ENCODE assay signal across 10 mouse cellular contexts in genomic region chr9:60166990-60167389, GRCm38 (mm10).
DNase-seq lines count a peak whose midpoint lies in the region; ATAC-seq and TF ChIP-seq lines count a peak whose summit lies in the region.
"Had no signal": no experiment of that assay in that cellular context is flagged by ENCODE, and none has a peak within 500 bp of the region (broad histone marks: within the 10 kb centered on the region; RNA-seq: fewer than 3 reads in every experiment).

No protein-coding gene starts in this region.

- H3K9ac ChIP-seq in lung, embryonic 14.5 days = no peak overlapping the region
- H3K9ac ChIP-seq: neural tube, embryonic 12.5 days had no signal

- no peaks in the 10 kb centered on the region for H3K9me3 ChIP-seq in lung, embryonic 14.5 days (ENCODE audit: low read depth, low read length)
- H3K9me3 ChIP-seq: neural tube, embryonic 12.5 days had no signal

- no peaks in the 10 kb centered on the region for H3K4me1 ChIP-seq in lung, embryonic 14.5 days (ENCODE audit: insufficient read depth)

- 74% methylated on average over 4 of the region's 4 CpGs for WGBS in lung, embryonic 14.5 days

- no peaks in the 10 kb centered on the region for H3K36me3 ChIP-seq in lung, embryonic 14.5 days (ENCODE audit: insufficient read depth)
- H3K36me3 ChIP-seq: neural tube, embryonic 12.5 days had no signal

- H3K27me3 ChIP-seq in lung, embryonic 14.5 days (ENCODE audit: insufficient read depth, low read length) = no peaks in the 10 kb centered on the region
- H3K27me3 ChIP-seq: neural tube, embryonic 12.5 days had no signal

- no peak for ATAC-seq in lung, embryonic 14.5 days (ENCODE audit: insufficient read depth)
- no peak for ATAC-seq in erythroblast, adult 5-6 weeks (replicated peaks; ENCODE audit: low FRiP score, poor library complexity, severe bottlenecking)

- no peak overlapping the region for H3K4me3 ChIP-seq in lung, embryonic 14.5 days (ENCODE audit: low read depth, low read length)
- H3K4me3 ChIP-seq: neural tube, embryonic 12.5 days had no signal

- H3K4me2 ChIP-seq in lung, embryonic 14.5 days = no peak overlapping the region
- H3K4me2 ChIP-seq: neural tube, embryonic 12.5 days had no signal

- peak; percentile 16 for DNase-seq in adrenal gland, postnatal 25 days
- no peak for DNase-seq in adrenal gland, postnatal 4 days (ENCODE audit: low spot score in 2 of 2)
- DNase-seq in lung, embryonic 14.5 days = peak; percentile 39
- DNase-seq in lung, postnatal 36 days = no peak
- DNase-seq in forelimb bud, embryonic 11.5 days (ENCODE audit: low read depth, low spot score) = peak; percentile 16
- peak; percentile 20 for DNase-seq in right cerebral cortex, adult 18-20 months
- no peak for DNase-seq in neural tube, embryonic 10.5 days (ENCODE audit: extremely low spot score, low spot score)
- DNase-seq: gastrocnemius, postnatal 36 days had no signal

- no peak overlapping the region for H3K27ac ChIP-seq in lung, embryonic 14.5 days (ENCODE audit: low read depth)
- H3K27ac ChIP-seq: neural tube, embryonic 12.5 days had no signal

- peak; percentile 61 for TF ChIP-seq CTCF in lung, embryonic 14.5 days (IDR thresholded peaks at IDR 0.05; ENCODE audit: low read depth)

Comparison
In these comparisons a context has a peak if more than half of its experiments do, and no peak if none do; other contexts are left out.
1. DNase-seq: peak in adrenal gland, postnatal 25 days (single experiment), lung, embryonic 14.5 days (single experiment), forelimb bud, embryonic 11.5 days (single experiment) and right cerebral cortex, adult 18-20 months (single experiment); none in adrenal gland, postnatal 4 days (0 of 2), lung, postnatal 36 days (single experiment) and neural tube, embryonic 10.5 days (single experiment).